Mouse (Mus musculus): ENCODE measurements around the gene Purb.
A peak's percentile ranks its signal among the peaks of the same experiment; 100 is the strongest.
"Not testable (repeated sequence)": the region's sequence is repeated elsewhere in the genome, so short reads cannot be mapped to it uniquely, and the experiment has no call there.

Purb gene

DNA sequence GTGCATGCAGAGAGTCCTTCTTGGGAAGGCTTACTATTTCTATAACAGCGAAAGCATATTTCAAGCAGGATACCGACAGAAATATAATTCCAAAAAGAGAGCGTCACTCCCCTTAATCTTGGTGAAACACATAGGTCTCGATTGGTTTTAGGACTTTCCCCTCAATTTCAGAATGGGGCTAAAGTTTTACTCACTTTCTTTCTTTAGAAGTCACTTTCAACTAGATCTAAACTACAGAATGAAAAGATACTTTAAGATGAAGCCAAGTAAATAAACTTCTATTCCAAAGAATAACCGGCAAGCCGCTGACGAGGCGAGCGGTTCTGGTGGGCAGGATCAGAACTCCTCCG is 32.0 kb downstream of the Purb start:
- DNase-seq, result no peak

DNA sequence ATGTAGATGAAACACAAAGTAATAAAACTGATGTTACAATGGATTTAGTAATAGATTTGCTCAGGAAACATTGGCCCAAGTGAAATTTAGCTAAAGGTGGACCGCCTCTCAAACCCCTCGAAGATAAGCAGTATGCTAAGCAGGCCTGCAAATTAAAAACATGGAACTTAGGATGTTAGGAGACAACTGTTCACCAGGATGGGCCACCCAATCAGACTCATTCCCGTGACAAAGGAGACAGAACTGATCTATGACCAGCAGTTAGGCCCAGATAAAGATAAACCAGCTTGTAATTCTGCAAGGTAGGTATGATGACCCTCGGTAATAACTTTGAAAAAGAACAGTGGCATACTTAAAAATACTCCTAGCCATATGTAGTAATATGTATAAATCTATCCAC is 32.6 kb downstream of the Purb start:
- no peak for DNase-seq

GRCm38 (mm10) chr11:6442566-6442965 is 33.2 kb downstream of the Purb start:
- DNase-seq, result no peak

GRCm38 (mm10) chr11:6440171-6440570 is 35.5 kb downstream of the Purb start:
- DNase-seq, result no peak

DNA sequence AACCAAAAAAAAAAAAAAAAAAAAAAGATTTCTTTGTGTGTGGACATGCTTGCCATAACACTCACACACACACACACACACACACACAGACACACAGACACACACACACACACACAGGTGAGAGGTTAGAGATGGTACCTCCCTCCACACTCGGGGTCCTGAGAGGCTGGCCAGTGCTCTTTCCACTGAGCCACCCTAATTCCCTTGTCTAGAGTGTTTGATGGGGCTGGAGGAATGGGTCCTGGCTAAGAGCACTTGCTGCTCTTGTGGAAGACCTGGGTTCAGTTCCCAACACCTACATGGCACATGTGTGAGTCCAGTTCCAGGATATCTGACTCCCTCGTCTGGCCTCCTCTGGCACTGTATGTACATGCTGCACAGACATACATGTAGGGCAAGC is 38.0 kb downstream of the Purb start:
- no peak for DNase-seq

- peak; percentile 67 for DNase-seq
These were observed 39.3 kb downstream of the Purb start for GRCm38 (mm10) chr11:6436442-6436841.

- DNase-seq, result no peak
These were observed 45.5 kb downstream of the Purb start for GRCm38 (mm10) chr11:6430186-6430585.

GRCm38 (mm10) chr11:6420722-6421350 is 54.9 kb downstream of the Purb start:
- no peak for DNase-seq

DNA sequence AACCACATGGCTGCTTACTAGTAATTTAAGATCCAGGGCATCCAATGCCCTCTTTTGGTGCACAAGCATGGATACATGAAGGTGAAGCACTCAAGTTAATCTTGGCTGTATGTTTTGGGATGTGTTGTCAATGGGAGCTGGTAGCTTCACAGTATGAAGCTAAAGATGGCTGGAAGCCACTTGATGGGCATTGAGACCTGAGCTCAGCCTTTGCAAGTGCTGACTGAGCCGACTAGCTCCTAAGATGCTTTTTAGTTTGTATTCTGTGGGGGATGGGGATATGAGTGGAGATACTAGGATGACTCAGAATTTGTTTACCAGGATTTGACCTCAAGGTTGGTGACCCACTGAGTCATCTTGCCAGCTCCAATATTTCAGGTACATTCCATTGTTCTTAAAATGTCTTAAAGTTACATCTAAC is 55.4 kb downstream of the Purb start:
- no peak for DNase-seq

GRCm38 (mm10) chr11:6419156-6419555 is 56.6 kb downstream of the Purb start:
- DNase-seq, result not testable (repeated sequence)

GRCm38 (mm10) chr11:6418751-6419150 is 57.0 kb downstream of the Purb start:
- DNase-seq, result no peak

Measured in lung, postnatal 36 days (tissue).